Mouse (Mus musculus) heart, embryonic 14.5 days (tissue): ENCODE measurements around the gene Tbck. TPM values are rescaled to one million over a fixed set of nuclear protein-coding genes. Genes with fewer than 3 reads are reported as not detected.

Source experiments
- ATAC-seq: fragments of 200-750 bp; cut with Nextera tagmentation; 2 replicates; pipeline ENCODE4 v1.8.0; 2017; ENCODE audit warnings: low read depth, moderate TSS enrichment; ENCODE audit not compliant: insufficient number of reproducible peaks, insufficient read depth, low FRiP score
- H3K27ac ChIP-seq, 2 experiments: fragments of 200-500 bp in 1 of 2; fragments of 300-500 bp in 1 of 2; sonication (generic) in 1 of 2; replicated peaks in 1 of 2; 2 replicates each; pipeline ENCODE4 v1.5.1; 2012 to 2014; ENCODE audit warnings: low read depth in 2 of 2, low read length in 2 of 2, control low read depth in 1 of 2, mild to moderate bottlenecking in 1 of 2, mixed read lengths in 1 of 2; ENCODE audit not compliant: control insufficient read depth in 1 of 2, insufficient read depth in 1 of 2
- H3K27me3 ChIP-seq: fragments of 300-500 bp; sonication (generic); 2 replicates; pipeline ENCODE4 v1.6.1; 2014; ENCODE audit warnings: mild to moderate bottlenecking, low read length, control low read depth; ENCODE audit not compliant: control insufficient read depth, insufficient read depth
- H3K36me3 ChIP-seq: fragments of 300-500 bp; sonication (generic); 2 replicates; pipeline ENCODE4 v1.6.1; 2014; ENCODE audit warnings: mild to moderate bottlenecking, control low read depth, low read length, mixed read lengths; ENCODE audit not compliant: control insufficient read depth, insufficient read depth
- H3K4me1 ChIP-seq, 2 experiments: fragments of 200-500 bp in 1 of 2; fragments of 300-500 bp in 1 of 2; sonication (generic) in 1 of 2; 2 replicates each; pipeline ENCODE4 v1.6.1; 2012 to 2014; ENCODE audit warnings: low read length in 2 of 2, control low read depth in 1 of 2, mixed read lengths in 1 of 2; ENCODE audit not compliant: control insufficient read depth in 2 of 2, insufficient read depth in 2 of 2
- H3K4me2 ChIP-seq: fragments of 300-500 bp; sonication (generic); 2 replicates; pipeline ENCODE4 v1.6.1; 2014; ENCODE audit warnings: mild to moderate bottlenecking, low read length
- H3K4me3 ChIP-seq, 2 experiments: fragments of 200-500 bp in 1 of 2; fragments of 300-500 bp in 1 of 2; sonication (generic) in 1 of 2; 2 replicates each; pipeline ENCODE4 v1.5.1; 2012 to 2014; ENCODE audit warnings: low read length in 2 of 2, mild to moderate bottlenecking in 2 of 2, control low read depth in 1 of 2, low read depth in 1 of 2, moderate library complexity in 1 of 2; ENCODE audit not compliant: control insufficient read depth in 1 of 2, insufficient read depth in 1 of 2
- H3K9ac ChIP-seq: fragments of 300-500 bp; sonication (generic); 2 replicates; pipeline ENCODE4 v1.6.1; 2014; ENCODE audit warnings: mild to moderate bottlenecking, low read length
- H3K9me3 ChIP-seq: fragments of 300-500 bp; sonication (generic); 2 replicates; pipeline ENCODE4 v1.6.1; 2016; ENCODE audit warnings: low read length, control low read depth; ENCODE audit not compliant: control insufficient read depth
- WGBS: fragments of 180-500 bp; shearing (Covaris S2); extraction: QIAGEN DNeasy Blood & Tissue Kit; methylation state at CpG from one replicate; pipeline ENCODE4 v1.1.7; 2014; 5-methylcytosine and 5-hydroxymethylcytosine counted together
- polyA plus RNA-seq: library from polyadenylated mRNA; unstranded; fragments of >200 nt; fragmentation: Nextera tagmentation; extraction: Ambion mirVana; gene quantifications from 2 replicates; pipeline ENCODE4 v1.2.1, GENCODE M21; 2014

Gene Tbck
- polyA plus RNA-seq, 1 experiment from 2014 or later = 15.9 TPM

DNA sequence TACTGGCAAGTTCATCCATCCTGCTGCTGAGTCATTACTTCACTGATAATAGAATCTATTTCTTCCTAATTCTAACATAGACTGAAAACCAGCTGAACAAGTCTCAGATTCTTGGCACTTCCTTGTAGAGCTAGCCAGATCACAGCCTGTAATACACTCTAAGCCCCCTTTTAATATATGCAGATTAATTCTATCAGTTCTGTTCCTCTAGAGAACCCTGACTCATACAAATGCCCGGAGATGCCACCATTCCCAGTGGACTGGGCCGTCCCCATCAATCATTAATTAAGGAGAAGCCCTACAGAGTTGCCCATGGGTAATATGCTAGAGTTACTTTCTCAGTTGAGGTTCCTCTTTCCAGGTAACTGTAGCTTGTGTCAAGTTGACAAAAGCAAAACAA lies 28.0 kb upstream of the Tbck start:
- no peaks in the 10 kb centered on the region for H3K27me3 ChIP-seq
- no peak for ATAC-seq
- no peaks in the 10 kb centered on the region for H3K4me1 ChIP-seq
- H3K4me3 ChIP-seq = no peak overlapping the region
- H3K4me2 ChIP-seq = no peak overlapping the region
- no peak overlapping the region for H3K9ac ChIP-seq
- no peak overlapping the region for H3K27ac ChIP-seq
- H3K9me3 ChIP-seq = no peaks in the 10 kb centered on the region
- H3K36me3 ChIP-seq = peaks cover 27% of the 10 kb centered on the region
- 92% methylated on average over 2 of the region's 2 CpGs for WGBS

- Histone ChIP-seq H3K4me1 (peaks cover 0 to 3% of the 10 kb centered on the region in 2 experiments; a peak in 2 of 4 replicates), H3K9me3 (no peaks in the 10 kb centered on the region), H3K27ac (no peak overlapping the region), H3K36me3 (peaks cover 37% of the 10 kb centered on the region), H3K4me2 (no peak overlapping the region), H3K27me3 (no peaks in the 10 kb centered on the region), H3K4me3 (no peak overlapping the region), H3K9ac (no peak overlapping the region)
- no peak for ATAC-seq
- WGBS = 70% methylated on average over 2 of the region's 2 CpGs
Observed at GRCm38 (mm10) chr3:132677494-132677893, 6.5 kb upstream of the Tbck start.

GRCm38 (mm10) chr3:132684231-132684928 lies 436 bp downstream of the Tbck start, which contains the start of gene Aimp1:
Gene Aimp1 (minus strand): TSS chr3:132684370.
- H3K27me3 ChIP-seq = no peaks in the 10 kb centered on the region
- H3K36me3 ChIP-seq = peaks cover 22% of the 10 kb centered on the region
- peak within 1 kb of the TSS; percentile 90 for H3K9ac ChIP-seq
- no peak for ATAC-seq
- H3K9me3 ChIP-seq = no peaks in the 10 kb centered on the region
- H3K4me3 ChIP-seq = peak within 1 kb of the TSS; percentile 77 to 97
- H3K27ac ChIP-seq = peak within 1 kb of the TSS; percentile 94 to 98
- H3K4me2 ChIP-seq = peak within 1 kb of the TSS; percentile 65
- 1% methylated on average over 27 of the region's 27 CpGs for WGBS
- peaks cover 2 to 18% of the 10 kb centered on the region in 2 experiments for H3K4me1 ChIP-seq

- H3K4me1 ChIP-seq = no peaks in the 10 kb centered on the region
- peaks cover 15% of the 10 kb centered on the region for H3K36me3 ChIP-seq
- no peak overlapping the region for H3K9ac ChIP-seq
- no peaks in the 10 kb centered on the region for H3K27me3 ChIP-seq
- no peaks in the 10 kb centered on the region for H3K9me3 ChIP-seq
- H3K27ac ChIP-seq = no peak overlapping the region
- H3K4me3 ChIP-seq = no peak overlapping the region
- no peak overlapping the region for H3K4me2 ChIP-seq
- WGBS = 67% methylated on average over 3 of the region's 3 CpGs
- no peak for ATAC-seq
Observed at GRCm38 (mm10) chr3:132701368-132701767, 17.4 kb downstream of the Tbck start.

- Histone ChIP-seq H3K27ac (no peak overlapping the region), H3K9me3 (no peaks in the 10 kb centered on the region), H3K4me2 (no peak overlapping the region), H3K4me3 (no peak overlapping the region), H3K36me3 (peaks cover 21% of the 10 kb centered on the region), H3K9ac (no peak overlapping the region), H3K27me3 (no peaks in the 10 kb centered on the region), H3K4me1 (no peaks in the 10 kb centered on the region)
- no peak for ATAC-seq
- WGBS = 80% methylated on average over 3 of the region's 3 CpGs
Observed at GRCm38 (mm10) chr3:132704216-132704615, 20.3 kb downstream of the Tbck start.

DNA sequence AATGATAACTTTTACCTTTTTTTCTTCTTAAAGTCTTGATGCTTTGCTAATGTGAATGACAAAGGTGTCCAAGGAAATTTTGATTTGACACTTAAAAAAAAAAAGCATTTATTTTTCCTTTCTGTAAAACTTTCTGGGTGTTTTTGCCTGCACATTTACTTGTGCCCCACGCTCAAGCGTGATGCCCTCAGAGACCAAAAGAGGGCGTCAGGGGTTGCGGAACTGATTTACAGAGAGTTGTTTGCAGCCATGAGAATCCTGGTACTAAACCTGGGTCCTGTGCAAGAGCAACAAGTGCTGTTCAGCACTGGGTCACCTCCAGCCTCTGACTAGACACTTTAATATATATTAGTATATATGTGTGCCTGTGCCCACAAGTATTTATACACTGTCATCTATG lies 23.0 kb downstream of the Tbck start:
- no peak overlapping the region for H3K4me2 ChIP-seq
- peaks cover 13% of the 10 kb centered on the region; the same call in 1 of the 2 replicates for H3K36me3 ChIP-seq
- no peak overlapping the region for H3K9ac ChIP-seq
- WGBS = 71% methylated on average over 4 of the region's 4 CpGs
- no peak overlapping the region for H3K4me3 ChIP-seq
- H3K4me1 ChIP-seq = no peaks in the 10 kb centered on the region
- ATAC-seq = no peak
- H3K9me3 ChIP-seq = no peaks in the 10 kb centered on the region
- no peaks in the 10 kb centered on the region for H3K27me3 ChIP-seq
- H3K27ac ChIP-seq = no peak overlapping the region

DNA sequence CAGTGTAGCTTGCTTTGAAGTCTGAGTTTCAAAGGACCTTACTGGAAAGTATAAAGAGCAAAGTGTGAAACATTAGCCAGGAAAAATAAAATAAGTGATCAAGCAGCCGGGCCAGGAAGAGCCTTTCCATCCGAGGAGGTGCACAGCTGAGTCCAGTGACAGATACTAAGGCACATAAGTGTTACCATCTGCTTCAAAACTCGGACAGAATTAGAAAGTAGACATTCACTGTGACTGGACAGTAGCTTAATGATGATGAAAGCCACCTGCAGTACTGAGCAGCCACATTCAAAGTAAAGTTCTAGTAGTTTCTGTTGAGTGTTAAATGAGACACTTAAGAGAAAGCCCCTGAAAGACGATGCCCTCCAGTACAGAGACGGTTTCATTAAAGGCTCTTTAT lies 30.0 kb downstream of the Tbck start:
- H3K36me3 ChIP-seq = 0 out of 2 replicates have a peak, but pooled peaks cover 8% of the 10 kb centered on the region
- H3K27ac ChIP-seq = no peak overlapping the region
- no peak overlapping the region for H3K9ac ChIP-seq
- 63% methylated on average over 5 of the region's 5 CpGs for WGBS
- ATAC-seq = no peak
- H3K27me3 ChIP-seq = no peaks in the 10 kb centered on the region
- no peak overlapping the region for H3K4me3 ChIP-seq
- no peak overlapping the region for H3K4me2 ChIP-seq
- H3K4me1 ChIP-seq = no peaks in the 10 kb centered on the region
- H3K9me3 ChIP-seq = no peaks in the 10 kb centered on the region

DNA sequence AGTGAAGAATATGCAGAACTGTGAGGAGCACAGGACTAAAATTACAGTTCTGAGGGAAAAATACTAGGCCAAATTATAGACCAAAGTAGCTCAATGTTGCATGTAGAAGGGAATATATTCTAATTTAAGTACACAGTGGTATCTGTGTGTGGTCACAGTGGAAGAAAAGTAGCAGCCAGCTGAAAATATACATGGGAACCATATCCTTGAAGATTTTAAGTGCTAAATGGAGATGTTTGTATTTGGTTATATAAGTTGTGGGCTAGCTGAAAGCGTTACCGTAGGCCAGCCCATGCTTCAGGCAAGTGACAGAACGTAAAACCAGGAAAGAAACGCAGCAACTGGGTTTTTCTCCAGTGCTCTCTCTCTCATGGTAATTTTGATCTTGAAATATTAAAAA lies 33.4 kb downstream of the Tbck start:
- Histone ChIP-seq H3K27me3 (no peaks in the 10 kb centered on the region), H3K9me3 (no peaks in the 10 kb centered on the region), H3K27ac (no peak overlapping the region), H3K36me3 (peaks cover 26% of the 10 kb centered on the region), H3K4me1 (no peaks in the 10 kb centered on the region), H3K4me2 (no peak overlapping the region), H3K4me3 (no peak overlapping the region), H3K9ac (no peak overlapping the region)
- ATAC-seq = no peak
- WGBS = 96% methylated on average over 4 of the region's 4 CpGs
